Mouse (Mus musculus): ENCODE results near the gene Bmp5.

- TF ChIP-seq ZC3H11A (IDR thresholded peaks at IDR 0.05; ENCODE audit: low read depth, low read length) (no peak), TCF12 (IDR thresholded peaks at IDR 0.05; ENCODE audit: low read depth, low read length) (no peak), POLR2A (IDR thresholded peaks at IDR 0.05; ENCODE audit: control insufficient read depth in 1 of 2, insufficient read depth in 1 of 2, low read depth in 1 of 2, low read length in 2 of 2, poor library complexity in 1 of 2) (no peak), CTCF (IDR thresholded peaks at IDR 0.05 in 2 of 3, conservative IDR thresholded peaks at IDR 0.05 in 1 of 3; ENCODE audit: control insufficient read depth in 1 of 3, insufficient read depth in 1 of 3, low read depth in 2 of 3, low read length in 3 of 3, poor library complexity in 1 of 3, severe bottlenecking in 1 of 3) (no peak), EP300 (IDR thresholded peaks at IDR 0.05; ENCODE audit: low read depth in 1 of 2, low read length in 2 of 2) (no peak), CHD1 (IDR thresholded peaks at IDR 0.05; ENCODE audit: low read depth, low read length) (no peak), ZKSCAN1 (IDR thresholded peaks at IDR 0.05; ENCODE audit: low read depth, low read length) (no peak), NELFE (IDR thresholded peaks at IDR 0.05; ENCODE audit: low read depth, low read length) (no peak), NRF1 (IDR thresholded peaks at IDR 0.05; ENCODE audit: insufficient read depth, low read depth, low read length, poor library complexity, severe bottlenecking) (no peak), TAL1 (IDR thresholded peaks at IDR 0.05; ENCODE audit: low read length) (no peak), ZNF384 (IDR thresholded peaks at IDR 0.05; ENCODE audit: low read depth, low read length) (no peak), MEF2A (IDR thresholded peaks at IDR 0.05; ENCODE audit: extremely low read depth, insufficient replicate concordance, low read depth, low read length, poor library complexity, severe bottlenecking) (no peak)
Observed at GRCm38 (mm10) chr9:75870332-75871177, 95.4 kb downstream of the Bmp5 start.

Data from MEL (cell line).